Mouse (Mus musculus): ENCODE measurements around the gene Fbxo4. TPM values are rescaled to one million over a fixed set of nuclear protein-coding genes. Genes with fewer than 3 reads are reported as not detected.

Fbxo4 gene
- polyA plus RNA-seq (2017; shearing (Covaris generic)) = 16.0 TPM

GRCm38 (mm10) chr15:3979061-3979848 is at the start of gene Fbxo4:
Gene Fbxo4 (minus strand): TSS chr15:3979573.

GRCm38 (mm10) chr15:4026231-4026773 is 46.9 kb upstream of the Fbxo4 start, which contains the start of gene Oxct1:
Gene Oxct1 (plus strand): TSS chr15:4026383.

DNA sequence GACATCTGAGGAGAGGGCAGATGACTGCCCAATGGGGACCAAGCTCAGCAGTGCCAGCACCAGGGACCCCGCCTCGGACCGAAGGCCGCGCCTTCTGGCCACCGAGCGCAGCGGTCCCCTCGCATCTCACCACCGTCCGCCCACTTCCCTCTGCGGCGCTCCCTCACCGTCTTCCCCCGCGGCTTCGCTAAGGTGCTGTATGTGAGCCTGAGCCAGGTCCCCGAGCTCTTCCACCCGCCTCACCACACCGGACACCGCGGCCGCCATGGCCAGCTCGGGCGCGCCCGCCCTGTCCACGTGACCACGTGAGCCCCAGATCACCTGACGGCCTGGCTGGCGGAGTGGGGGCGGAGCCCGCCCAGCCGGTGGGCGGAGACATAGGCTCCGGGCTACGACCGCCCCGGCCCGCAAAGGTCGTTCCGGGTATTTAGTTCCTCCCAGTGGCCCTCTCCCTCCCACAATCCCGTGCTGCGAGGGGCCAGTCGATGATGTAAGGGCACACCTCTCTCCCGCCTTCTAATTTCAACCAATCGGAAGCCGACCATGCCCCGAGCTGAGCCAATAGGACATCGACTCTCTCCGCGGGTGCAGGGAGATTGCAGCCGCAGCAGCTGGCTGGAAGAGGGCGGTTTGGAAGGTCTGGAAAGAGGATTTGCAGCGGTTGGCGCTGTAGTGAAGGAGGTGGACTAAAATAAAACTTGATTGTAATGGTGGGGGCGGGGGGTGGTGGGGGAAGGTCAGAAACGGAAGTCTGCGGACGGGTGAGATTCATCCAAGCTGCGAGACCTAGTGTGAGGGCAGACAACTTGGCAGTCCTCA is 16.3 kb upstream of the Fbxo4 start, which contains the start of gene AW549877:
AW549877 (minus strand) TSS at position 297 of the 819 bp plus-strand sequence.

Other genes with a start within 250 kb of the Fbxo4 start
- 57.2 TPM for gene AW549877, start 16.2 kb upstream of the Fbxo4 start, polyA plus RNA-seq (2017; shearing (Covaris generic))
- gene Oxct1, start 46.8 kb upstream of the Fbxo4 start, polyA plus RNA-seq (2017; shearing (Covaris generic)) = 67.3 TPM

Data from effector memory CD4-positive, alpha-beta T cell, adult 7 months (primary cell).